Mouse (Mus musculus): ENCODE results near the gene Pmm2. TPM values are rescaled to one million over a fixed set of nuclear protein-coding genes. Genes with fewer than 3 reads are reported as not detected.

Pmm2 gene
- polyA plus RNA-seq, 1 experiment, result 31.7 TPM

GRCm38 (mm10) chr16:8645546-8645945 lies 8.1 kb downstream of the Pmm2 start:
- Histone ChIP-seq H3K79me2 (ENCODE audit: control insufficient read depth, insufficient read depth) (peaks cover under 1% of the 10 kb centered on the region), H3ac (ENCODE audit: control insufficient read depth, insufficient read length) (no peak overlapping the region), H3K27me3 (ENCODE audit: control insufficient read depth, insufficient read depth, insufficient read length) (no peaks in the 10 kb centered on the region), H3K4me2 (ENCODE audit: low read depth) (no peak overlapping the region), H3K36me3 (ENCODE audit: control insufficient read depth, insufficient read depth) (peaks cover 24% of the 10 kb centered on the region), H3K4me3 (no peak overlapping the region)
- no peak for TF ChIP-seq TCF12 (IDR thresholded peaks at IDR 0.05; ENCODE audit: insufficient read depth, poor library complexity, severe bottlenecking)
- no peak for TF ChIP-seq POLR2A (IDR thresholded peaks at IDR 0.05; ENCODE audit: insufficient read length, low read depth)
- no peak for TF ChIP-seq POLR2AphosphoS2 (IDR thresholded peaks at IDR 0.05; ENCODE audit: insufficient read length, low read depth)
- no peak for TF ChIP-seq USF1 (IDR thresholded peaks at IDR 0.05; ENCODE audit: low read depth)

- Histone ChIP-seq H3K4me3 (no peak overlapping the region), H3K79me2 (ENCODE audit: control insufficient read depth, insufficient read depth) (no peaks in the 10 kb centered on the region), H3K36me3 (ENCODE audit: control insufficient read depth, insufficient read depth) (peaks cover 20% of the 10 kb centered on the region), H3ac (ENCODE audit: control insufficient read depth, insufficient read length) (no peak overlapping the region), H3K4me2 (ENCODE audit: low read depth) (no peak overlapping the region), H3K27me3 (ENCODE audit: control insufficient read depth, insufficient read depth, insufficient read length) (no peaks in the 10 kb centered on the region)
- TF ChIP-seq TCF12 (IDR thresholded peaks at IDR 0.05; ENCODE audit: insufficient read depth, poor library complexity, severe bottlenecking), result no peak
- no peak for TF ChIP-seq POLR2A (IDR thresholded peaks at IDR 0.05; ENCODE audit: insufficient read length, low read depth)
- no peak for TF ChIP-seq MYOD1 (IDR thresholded peaks at IDR 0.05; ENCODE audit: control insufficient read depth in 1 of 3, insufficient read length in 2 of 3, low read depth in 2 of 3)
- TF ChIP-seq USF1 (IDR thresholded peaks at IDR 0.05; ENCODE audit: low read depth), result no peak
- no peak for TF ChIP-seq MYOG (IDR thresholded peaks at IDR 0.05; ENCODE audit: control insufficient read depth in 1 of 3, insufficient read depth in 1 of 3, insufficient read length in 2 of 3, low read depth in 2 of 3)
These were observed 12.5 kb downstream of the Pmm2 start for GRCm38 (mm10) chr16:8650007-8650406.

GRCm38 (mm10) chr16:8655108-8655507 lies 17.6 kb downstream of the Pmm2 start:
- H3K4me2 ChIP-seq (ENCODE audit: low read depth), result no peak overlapping the region
- no peak for TF ChIP-seq CEBPB (IDR thresholded peaks at IDR 0.05; ENCODE audit: insufficient read depth, poor library complexity, severe bottlenecking)
- TF ChIP-seq POLR2AphosphoS2 (IDR thresholded peaks at IDR 0.05; ENCODE audit: insufficient read length, low read depth), result peak; percentile 56
- no peak for TF ChIP-seq MYOG (IDR thresholded peaks at IDR 0.05; ENCODE audit: control insufficient read depth in 1 of 3, insufficient read depth in 1 of 3, insufficient read length in 2 of 3, low read depth in 2 of 3)
- no peak for TF ChIP-seq SRF (IDR thresholded peaks at IDR 0.05; ENCODE audit: control insufficient read depth, insufficient read length, low read depth)
- H3K36me3 ChIP-seq (ENCODE audit: control insufficient read depth, insufficient read depth), result peaks cover 22% of the 10 kb centered on the region
- no peak overlapping the region for H3K4me3 ChIP-seq
- no peak overlapping the region for H3ac ChIP-seq (ENCODE audit: control insufficient read depth, insufficient read length)
- no peaks in the 10 kb centered on the region for H3K79me2 ChIP-seq (ENCODE audit: control insufficient read depth, insufficient read depth)
- no peaks in the 10 kb centered on the region for H3K27me3 ChIP-seq (ENCODE audit: control insufficient read depth, insufficient read depth, insufficient read length)

GRCm38 (mm10) chr16:8655599-8655998 lies 18.1 kb downstream of the Pmm2 start:
- Histone ChIP-seq H3ac (ENCODE audit: control insufficient read depth, insufficient read length) (no peak overlapping the region), H3K79me2 (ENCODE audit: control insufficient read depth, insufficient read depth) (no peaks in the 10 kb centered on the region), H3K4me2 (ENCODE audit: low read depth) (no peak overlapping the region), H3K27me3 (ENCODE audit: control insufficient read depth, insufficient read depth, insufficient read length) (no peaks in the 10 kb centered on the region), H3K4me3 (no peak overlapping the region), H3K36me3 (ENCODE audit: control insufficient read depth, insufficient read depth) (peaks cover 19% of the 10 kb centered on the region)
- no peak for TF ChIP-seq POLR2AphosphoS2 (IDR thresholded peaks at IDR 0.05; ENCODE audit: insufficient read length, low read depth)
- TF ChIP-seq MYOD1 (IDR thresholded peaks at IDR 0.05; ENCODE audit: control insufficient read depth in 1 of 3, insufficient read length in 2 of 3, low read depth in 2 of 3), result no peak
- TF ChIP-seq CEBPB (IDR thresholded peaks at IDR 0.05; ENCODE audit: insufficient read depth, poor library complexity, severe bottlenecking), result no peak
- no peak for TF ChIP-seq MAX (IDR thresholded peaks at IDR 0.05; ENCODE audit: low read depth)
- no peak for TF ChIP-seq REST (IDR thresholded peaks at IDR 0.05; ENCODE audit: insufficient read depth, insufficient read length)
- no peak for TF ChIP-seq MYOG (IDR thresholded peaks at IDR 0.05; ENCODE audit: control insufficient read depth in 1 of 3, insufficient read depth in 1 of 3, insufficient read length in 2 of 3, low read depth in 2 of 3)
- no peak for TF ChIP-seq USF1 (IDR thresholded peaks at IDR 0.05; ENCODE audit: low read depth)
- TF ChIP-seq TCF3 (IDR thresholded peaks at IDR 0.05; ENCODE audit: insufficient read length, low read depth), result no peak
- TF ChIP-seq POLR2A (IDR thresholded peaks at IDR 0.05; ENCODE audit: insufficient read length, low read depth), result no peak
- no peak for TF ChIP-seq E2F4 (IDR thresholded peaks at IDR 0.05; ENCODE audit: insufficient read depth)
- no peak for TF ChIP-seq SRF (IDR thresholded peaks at IDR 0.05; ENCODE audit: control insufficient read depth, insufficient read length, low read depth)
- TF ChIP-seq TCF12 (IDR thresholded peaks at IDR 0.05; ENCODE audit: insufficient read depth, poor library complexity, severe bottlenecking), result no peak

- Histone ChIP-seq H3K27me3 (ENCODE audit: control insufficient read depth, insufficient read depth, insufficient read length) (no peaks in the 10 kb centered on the region), H3K36me3 (ENCODE audit: control insufficient read depth, insufficient read depth) (peaks cover 18% of the 10 kb centered on the region), H3K79me2 (ENCODE audit: control insufficient read depth, insufficient read depth) (no peaks in the 10 kb centered on the region), H3K4me2 (ENCODE audit: low read depth) (no peak overlapping the region), H3ac (ENCODE audit: control insufficient read depth, insufficient read length) (no peak overlapping the region), H3K4me3 (no peak overlapping the region)
- TF ChIP-seq CEBPB (IDR thresholded peaks at IDR 0.05; ENCODE audit: insufficient read depth, poor library complexity, severe bottlenecking) (no peak), POLR2AphosphoS2 (IDR thresholded peaks at IDR 0.05; ENCODE audit: insufficient read length, low read depth) (no peak), MAX (IDR thresholded peaks at IDR 0.05; ENCODE audit: low read depth) (no peak), MYOD1 (IDR thresholded peaks at IDR 0.05; ENCODE audit: control insufficient read depth in 1 of 3, insufficient read length in 2 of 3, low read depth in 2 of 3) (no peak), TCF3 (IDR thresholded peaks at IDR 0.05; ENCODE audit: insufficient read length, low read depth) (no peak), REST (IDR thresholded peaks at IDR 0.05; ENCODE audit: insufficient read depth, insufficient read length) (no peak), MYOG (IDR thresholded peaks at IDR 0.05; ENCODE audit: control insufficient read depth in 1 of 3, insufficient read depth in 1 of 3, insufficient read length in 2 of 3, low read depth in 2 of 3) (no peak), TCF12 (IDR thresholded peaks at IDR 0.05; ENCODE audit: insufficient read depth, poor library complexity, severe bottlenecking) (no peak), POLR2A (IDR thresholded peaks at IDR 0.05; ENCODE audit: insufficient read length, low read depth) (no peak), E2F4 (IDR thresholded peaks at IDR 0.05; ENCODE audit: insufficient read depth) (no peak), USF1 (IDR thresholded peaks at IDR 0.05; ENCODE audit: low read depth) (no peak), SRF (IDR thresholded peaks at IDR 0.05; ENCODE audit: control insufficient read depth, insufficient read length, low read depth) (no peak)
These were observed 18.8 kb downstream of the Pmm2 start for GRCm38 (mm10) chr16:8656256-8656655.

Measured in myocyte (in vitro differentiated cells).